Mouse (Mus musculus) liver, postnatal 0 days (tissue): ENCODE data around the gene Dyx1c1.

ENCODE experiments used
- CTCF ChIP-seq: sonication (generic); IDR thresholded peaks from 2 replicates; pipeline ENCODE4 v1.5.1; 2016; ENCODE audit warnings: antibody characterized with exemption, low read depth
- EP300 ChIP-seq: IDR thresholded peaks from 2 replicates; pipeline ENCODE4 v1.6.1; 2016; ENCODE audit warnings: antibody characterized with exemption, low read depth, mild to moderate bottlenecking

- no peak for TF ChIP-seq CTCF
- no peak for TF ChIP-seq EP300
These were observed 37.6 kb downstream of the Dyx1c1 start for GRCm38 (mm10) chr9:72996167-72996566.
